Mouse (Mus musculus) limb, embryonic 15.5 days (tissue): Measurements from ENCODE around the gene Klhl36. TPM values are rescaled to one million over a fixed set of nuclear protein-coding genes. Genes with fewer than 3 reads are reported as not detected.
A peak's percentile ranks its signal among the peaks of the same experiment; 100 is the strongest.

Source experiments
- ATAC-seq: fragments of 200-750 bp; cut with Nextera tagmentation; 2 replicates; pipeline ENCODE4 v1.8.0; 2017; ENCODE audit warnings: low read depth, moderate TSS enrichment; ENCODE audit not compliant: insufficient number of reproducible peaks, low FRiP score, low TSS enrichment
- H3K27ac ChIP-seq: fragments of 300-500 bp; sonication (generic); 2 replicates; pipeline ENCODE4 v1.5.1; 2015; ENCODE audit warnings: moderate library complexity, mild to moderate bottlenecking, inconsistent platforms
- H3K27me3 ChIP-seq: fragments of 300-500 bp; sonication (generic); 2 replicates; pipeline ENCODE4 v1.6.1; 2015; ENCODE audit warnings: inconsistent platforms
- H3K36me3 ChIP-seq: fragments of 300-500 bp; sonication (generic); 2 replicates; pipeline ENCODE4 v1.6.1; 2015; ENCODE audit warnings: inconsistent platforms
- H3K4me1 ChIP-seq: fragments of 300-500 bp; sonication (generic); 2 replicates; pipeline ENCODE4 v1.6.1; 2015; ENCODE audit warnings: inconsistent platforms
- H3K4me2 ChIP-seq: fragments of 300-500 bp; sonication (generic); 2 replicates; pipeline ENCODE4 v1.6.1; 2015; ENCODE audit warnings: mild to moderate bottlenecking, inconsistent platforms
- H3K4me3 ChIP-seq: fragments of 300-500 bp; sonication (generic); 2 replicates; pipeline ENCODE4 v1.5.1; 2015; ENCODE audit warnings: mild to moderate bottlenecking, inconsistent platforms
- H3K9ac ChIP-seq: fragments of 300-500 bp; sonication (generic); 2 replicates; pipeline ENCODE4 v1.6.1; 2015; ENCODE audit warnings: inconsistent platforms
- H3K9me3 ChIP-seq: fragments of 300-500 bp; sonication (generic); 2 replicates; pipeline ENCODE4 v1.6.1; 2016; ENCODE audit warnings: inconsistent platforms
- WGBS: fragments of 180-500 bp; shearing (Covaris S2); methylation state at CpG from one replicate; pipeline ENCODE4 v1.1.7; 2015; 5-methylcytosine and 5-hydroxymethylcytosine counted together
- polyA plus RNA-seq: library from polyadenylated mRNA; unstranded; fragments of >200 nt; fragmentation: Nextera tagmentation; extraction: Ambion mirVana; gene quantifications from 2 replicates; pipeline ENCODE4 v1.2.1, GENCODE M21; 2015

Gene Klhl36
- polyA plus RNA-seq, 1 experiment from 2014 or later = 13.5 TPM

DNA sequence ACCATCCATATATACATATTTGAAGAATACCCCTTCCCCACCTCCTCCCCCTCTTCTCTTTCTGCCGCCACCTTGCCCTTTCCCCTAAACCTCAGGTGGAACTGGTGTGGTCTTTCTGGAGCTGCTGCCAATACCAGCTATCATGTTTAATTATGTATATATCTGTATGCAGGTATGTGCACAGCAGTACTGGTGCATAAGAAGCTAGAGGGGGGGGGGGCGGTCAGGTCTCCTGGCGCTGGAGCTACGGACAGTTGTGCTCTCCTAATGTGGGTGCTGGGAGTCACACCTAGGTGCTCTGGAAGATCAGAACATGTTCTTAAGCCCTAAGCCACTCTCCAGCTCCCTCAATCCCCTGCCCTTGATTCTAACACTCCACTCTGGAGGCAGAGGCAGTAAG, 35.0 kb downstream of the Klhl36 start:
- H3K4me3 ChIP-seq = no peak overlapping the region
- no peak overlapping the region for H3K27ac ChIP-seq
- 82% methylated on average over 4 of the region's 4 CpGs for WGBS
- no peaks in the 10 kb centered on the region for H3K4me1 ChIP-seq
- no peak overlapping the region for H3K9ac ChIP-seq
- no peak overlapping the region for H3K4me2 ChIP-seq
- H3K36me3 ChIP-seq = no peaks in the 10 kb centered on the region
- ATAC-seq = no peak
- no peaks in the 10 kb centered on the region for H3K9me3 ChIP-seq
- peaks cover 18% of the 10 kb centered on the region for H3K27me3 ChIP-seq

DNA sequence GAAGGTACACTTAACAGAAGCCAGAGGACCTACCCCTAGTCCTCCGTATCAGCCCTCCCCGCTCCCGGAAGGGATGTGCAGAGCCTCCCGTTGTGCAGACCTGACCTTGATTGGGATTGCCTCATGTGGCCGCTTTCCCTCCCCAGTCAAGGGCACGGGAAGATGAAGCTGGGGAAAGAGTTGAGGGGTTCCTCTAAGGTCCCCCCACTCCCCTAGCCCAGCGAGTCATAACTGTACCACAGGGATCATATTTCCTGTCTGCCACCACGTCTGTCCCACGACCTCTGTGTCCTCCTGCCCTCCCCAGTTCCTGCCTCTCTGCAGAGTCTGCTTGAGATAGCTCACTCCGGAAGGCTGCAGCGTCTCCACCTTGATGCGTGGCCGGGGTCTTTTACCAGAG, 35.9 kb downstream of the Klhl36 start:
- ATAC-seq = no peak
- no peak overlapping the region for H3K9ac ChIP-seq
- 22% methylated on average over 13 of the region's 13 CpGs for WGBS
- peaks cover 18% of the 10 kb centered on the region for H3K27me3 ChIP-seq
- no peak overlapping the region for H3K4me3 ChIP-seq
- no peak overlapping the region for H3K4me2 ChIP-seq
- no peak overlapping the region for H3K27ac ChIP-seq
- no peaks in the 10 kb centered on the region for H3K36me3 ChIP-seq
- H3K4me1 ChIP-seq = no peaks in the 10 kb centered on the region
- no peaks in the 10 kb centered on the region for H3K9me3 ChIP-seq

DNA sequence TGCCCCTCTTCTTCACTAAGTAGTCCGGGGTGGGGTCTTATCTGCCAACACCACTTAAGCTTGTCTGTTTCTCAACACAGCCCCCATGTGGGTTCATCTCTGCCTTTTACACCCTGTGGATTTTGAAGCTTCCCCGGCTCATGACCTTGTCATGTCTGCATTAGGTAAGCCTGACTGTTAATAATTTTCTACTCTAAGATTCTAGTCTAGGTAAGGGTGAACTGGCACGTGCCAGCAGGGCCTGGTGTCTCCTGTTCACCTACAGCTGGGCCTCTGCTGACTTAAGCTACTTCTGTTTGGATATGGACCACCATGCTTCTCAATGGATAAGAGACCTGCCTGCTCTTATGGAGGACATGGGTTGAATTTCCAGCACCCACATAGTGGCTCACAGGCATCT, 39.3 kb downstream of the Klhl36 start:
- Histone ChIP-seq H3K4me3 (no peak overlapping the region), H3K27me3 (peaks cover 18% of the 10 kb centered on the region), H3K9me3 (no peaks in the 10 kb centered on the region), H3K9ac (no peak overlapping the region), H3K36me3 (no peaks in the 10 kb centered on the region), H3K4me1 (no peaks in the 10 kb centered on the region), H3K4me2 (no peak overlapping the region), H3K27ac (no peak overlapping the region)
- WGBS = 77% methylated on average over 3 of the region's 3 CpGs
- no peak for ATAC-seq

DNA sequence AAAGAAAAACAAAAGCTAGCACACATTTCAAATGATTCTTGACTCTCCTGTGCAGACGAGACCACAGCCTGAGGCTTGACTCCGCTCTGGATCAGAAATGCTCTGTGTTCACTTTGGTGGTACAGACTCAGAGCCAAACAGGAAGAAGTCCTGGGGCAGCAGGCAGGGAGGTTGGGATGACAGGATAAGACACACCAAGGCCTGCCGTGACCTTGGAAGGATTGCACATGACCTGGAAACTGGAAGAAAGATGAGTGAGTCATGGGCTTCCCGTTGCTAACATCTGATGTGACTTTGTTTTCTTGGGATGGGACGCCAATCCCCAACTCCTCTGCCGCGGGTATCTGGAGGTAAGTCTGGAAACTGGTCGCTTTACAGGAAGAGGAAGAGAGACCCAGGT, 39.9 kb downstream of the Klhl36 start:
- peaks cover 17% of the 10 kb centered on the region for H3K27me3 ChIP-seq
- WGBS = 75% methylated on average over 8 of the region's 8 CpGs
- H3K9me3 ChIP-seq = no peaks in the 10 kb centered on the region
- ATAC-seq = no peak
- no peaks in the 10 kb centered on the region for H3K36me3 ChIP-seq
- H3K4me3 ChIP-seq = no peak overlapping the region
- H3K4me1 ChIP-seq = no peaks in the 10 kb centered on the region
- no peak overlapping the region for H3K4me2 ChIP-seq
- H3K27ac ChIP-seq = no peak overlapping the region
- no peak overlapping the region for H3K9ac ChIP-seq

DNA sequence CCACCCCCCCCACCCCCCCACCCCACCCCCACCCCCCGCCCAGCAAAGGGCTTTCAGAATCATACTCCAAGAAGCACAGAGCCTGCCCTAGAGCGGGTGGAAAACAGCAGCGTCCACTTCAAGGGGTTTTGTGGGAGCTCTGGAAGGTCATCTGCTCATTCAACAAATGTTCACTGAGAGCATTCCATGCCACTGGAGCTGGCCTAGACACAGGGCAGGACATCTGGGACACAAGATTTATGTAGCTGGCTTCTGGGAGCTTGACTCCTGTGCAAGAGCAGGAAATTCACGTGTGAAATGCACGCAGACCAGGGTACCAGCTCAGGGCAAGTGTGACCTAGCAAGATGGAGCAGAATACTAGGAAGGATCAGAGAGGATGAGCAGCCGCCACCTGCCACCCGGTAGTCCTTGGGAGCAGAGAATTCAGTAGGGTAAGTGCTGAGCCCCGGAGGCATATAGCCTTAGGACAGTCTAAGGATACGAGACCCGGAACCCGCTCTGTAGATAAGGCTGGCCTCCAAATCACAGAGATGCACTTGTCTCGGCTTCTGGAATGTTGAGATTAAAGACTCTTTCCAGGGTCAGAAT, 42.4 kb downstream of the Klhl36 start:
- WGBS = 45% methylated on average over 12 of the region's 12 CpGs
- Histone ChIP-seq H3K4me3 (no peak overlapping the region), H3K4me2 (no peak overlapping the region), H3K27me3 (no peaks in the 10 kb centered on the region; the same call in 1 of the 2 replicates), H3K4me1 (no peaks in the 10 kb centered on the region), H3K27ac (no peak overlapping the region), H3K36me3 (no peaks in the 10 kb centered on the region), H3K9ac (no peak overlapping the region), H3K9me3 (no peaks in the 10 kb centered on the region)
- no peak for ATAC-seq

DNA sequence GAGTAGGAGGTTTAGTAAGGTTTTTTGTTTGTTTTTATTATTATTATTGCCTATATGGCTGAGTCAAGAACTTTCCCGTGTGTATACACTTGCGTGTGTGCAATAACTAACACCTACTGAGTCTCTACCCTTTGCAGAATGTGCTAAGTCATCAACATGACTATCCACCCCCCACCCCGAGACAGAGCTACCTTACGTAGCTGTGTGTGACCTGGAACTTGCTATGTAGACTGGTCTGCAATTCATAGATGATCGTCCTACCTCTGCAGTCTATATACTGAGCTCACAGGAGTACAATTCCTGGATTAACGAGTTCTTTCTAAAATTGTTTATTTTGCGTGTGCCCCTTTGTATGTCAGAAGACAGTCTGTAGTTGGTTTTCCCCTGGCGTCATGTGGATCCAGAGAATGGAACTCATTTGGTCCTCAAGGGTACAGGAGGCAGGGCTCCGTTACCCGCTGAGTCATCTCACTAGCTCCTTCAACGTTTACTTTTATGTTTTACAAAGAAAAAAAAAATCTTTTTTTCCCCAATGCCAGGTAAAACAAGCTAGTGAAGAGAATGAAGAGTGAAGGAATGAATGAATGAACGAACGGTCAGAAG, 48.0 kb downstream of the Klhl36 start, which contains the start of gene Usp10:
Usp10 (plus strand) TSS at position 417 of the 603 bp plus-strand sequence.
- ATAC-seq = no peak
- Histone ChIP-seq H3K9me3 (no peaks in the 10 kb centered on the region), H3K27me3 (0 out of 2 replicates have a peak, but pooled peaks cover 3% of the 10 kb centered on the region), H3K4me3 (peak within 1 kb of the TSS; percentile 78), H3K36me3 (no peaks in the 10 kb centered on the region), H3K4me1 (peaks cover 35% of the 10 kb centered on the region), H3K9ac (peak within 1 kb of the TSS; percentile 85), H3K27ac (peak within 1 kb of the TSS; percentile 95), H3K4me2 (peak within 1 kb of the TSS; percentile 88)
- 23% methylated on average over 13 of the region's 13 CpGs for WGBS

DNA sequence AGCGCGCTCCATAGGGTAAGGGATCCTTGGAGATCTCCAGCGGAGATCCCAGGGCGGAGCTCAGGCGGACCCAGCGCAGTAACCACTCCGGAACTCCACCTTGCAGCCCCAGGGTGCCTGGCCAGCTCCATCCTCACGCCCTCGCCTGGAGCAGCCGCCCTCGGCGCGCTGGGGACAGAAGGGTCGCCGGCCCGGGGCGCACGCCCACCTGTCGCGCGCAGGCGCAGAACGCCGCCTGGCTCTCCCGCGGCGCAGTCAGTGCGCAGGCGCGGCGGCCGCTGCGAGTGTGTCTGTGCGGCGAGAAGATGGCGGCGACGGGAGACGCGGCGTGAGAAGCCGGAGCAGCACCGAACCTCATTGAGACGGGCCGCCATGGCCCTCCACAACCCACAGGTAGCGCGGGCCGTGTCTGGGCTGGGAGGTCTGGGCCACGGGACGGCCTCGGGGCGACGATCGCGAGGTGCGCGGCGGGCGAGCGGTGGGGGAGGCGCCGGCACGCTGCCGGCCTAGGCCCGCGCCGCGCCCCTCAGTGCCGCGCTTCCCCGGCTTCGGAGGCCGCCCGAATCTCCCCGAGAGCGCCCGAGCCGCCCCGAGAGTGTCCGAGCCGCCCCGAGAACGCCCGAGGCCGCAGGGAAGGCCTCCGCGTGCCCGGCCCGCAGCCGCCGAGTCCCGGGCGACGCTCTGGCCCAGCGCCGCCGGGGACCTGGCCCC, 48.6 kb downstream of the Klhl36 start, which contains the start of gene Gm20388:
Gm20388 (plus strand) TSS at position 295 of the 711 bp plus-strand sequence.
- H3K27ac ChIP-seq = peak within 1 kb of the TSS; percentile 95
- no peaks in the 10 kb centered on the region for H3K36me3 ChIP-seq
- H3K4me2 ChIP-seq = peak within 1 kb of the TSS; percentile 88
- H3K27me3 ChIP-seq = 0 out of 2 replicates have a peak, but pooled peaks cover 3% of the 10 kb centered on the region
- peaks cover 37% of the 10 kb centered on the region for H3K4me1 ChIP-seq
- H3K9ac ChIP-seq = peak within 1 kb of the TSS; percentile 85
- no peaks in the 10 kb centered on the region for H3K9me3 ChIP-seq
- under 1% methylated on average over 88 of the region's 97 CpGs for WGBS
- peak within 1 kb of the TSS; percentile 78 for H3K4me3 ChIP-seq
- ATAC-seq = peak; percentile 93

DNA sequence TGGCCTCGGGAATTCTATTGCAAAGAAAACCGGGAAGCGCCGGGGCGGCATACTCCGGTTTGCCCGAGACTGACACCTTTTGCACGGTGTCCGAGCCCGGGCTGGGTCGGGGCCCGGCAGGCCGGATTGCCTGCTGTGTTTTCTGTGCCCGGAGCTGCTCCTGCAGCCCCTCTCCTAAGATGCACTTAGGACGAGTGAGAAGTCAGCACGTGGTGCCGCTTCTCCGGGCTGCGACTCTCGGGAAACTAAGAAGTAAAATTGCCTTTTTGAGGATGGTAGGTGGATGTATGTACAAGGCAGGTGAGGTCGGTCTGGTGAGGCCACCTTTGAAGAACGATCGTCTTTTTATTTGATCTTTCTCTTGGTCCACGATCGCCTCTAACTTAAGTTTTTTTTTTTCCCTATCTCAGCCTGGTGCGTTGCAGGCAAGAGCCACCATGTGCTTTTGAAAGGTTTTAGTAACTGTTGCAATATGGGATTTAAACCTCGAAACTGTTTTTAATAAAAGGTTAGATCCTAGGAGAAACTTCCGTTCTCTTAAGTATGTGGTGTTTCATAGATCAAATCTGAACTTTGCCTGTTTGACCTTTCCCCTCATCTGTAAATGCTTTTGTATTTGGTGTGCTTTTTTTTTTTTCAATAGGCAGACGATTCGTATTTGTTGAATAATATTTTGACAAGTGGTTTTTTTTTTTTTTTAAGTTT, 49.3 kb downstream of the Klhl36 start:
- Histone ChIP-seq H3K4me3 (peak overlapping the region; percentile 78), H3K36me3 (no peaks in the 10 kb centered on the region), H3K27me3 (0 out of 2 replicates have a peak, but pooled peaks cover 3% of the 10 kb centered on the region), H3K27ac (peak overlapping the region; percentile 95), H3K4me1 (peaks cover 41% of the 10 kb centered on the region), H3K9ac (peak overlapping the region; percentile 85), H3K9me3 (no peaks in the 10 kb centered on the region), H3K4me2 (peak overlapping the region; percentile 88)
- WGBS = under 1% methylated on average over 30 of the region's 30 CpGs
- ATAC-seq = peak; percentile 61; the same call in 1 of the 2 replicates

DNA sequence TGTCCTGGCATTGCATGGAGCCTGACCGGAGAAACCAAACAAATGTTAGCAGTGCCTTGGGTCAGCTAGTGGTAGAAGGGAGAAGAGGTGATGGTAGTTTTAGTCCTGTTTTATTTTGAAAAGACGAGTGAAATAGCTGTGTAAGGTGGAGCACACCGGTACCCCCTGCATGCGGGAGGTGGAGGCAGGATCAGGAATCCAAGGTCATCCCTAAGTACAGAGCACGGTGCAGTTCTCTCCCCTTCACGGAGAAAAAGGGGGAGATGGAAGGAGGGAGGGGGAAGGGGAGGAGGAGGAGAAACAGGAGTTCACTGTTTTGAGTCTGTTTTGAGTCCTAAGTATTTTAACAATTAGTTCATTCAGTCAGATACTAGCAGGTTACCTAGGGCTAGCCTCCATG, 50.6 kb downstream of the Klhl36 start:
- Histone ChIP-seq H3K27ac (no peak overlapping the region), H3K4me2 (peak overlapping the region; percentile 88; the same call in 1 of the 2 replicates), H3K9ac (no peak overlapping the region), H3K36me3 (no peaks in the 10 kb centered on the region), H3K4me1 (peaks cover 50% of the 10 kb centered on the region), H3K9me3 (no peaks in the 10 kb centered on the region), H3K4me3 (no peak overlapping the region), H3K27me3 (0 out of 2 replicates have a peak, but pooled peaks cover 3% of the 10 kb centered on the region)
- no peak for ATAC-seq
- 65% methylated on average over 6 of the region's 6 CpGs for WGBS

DNA sequence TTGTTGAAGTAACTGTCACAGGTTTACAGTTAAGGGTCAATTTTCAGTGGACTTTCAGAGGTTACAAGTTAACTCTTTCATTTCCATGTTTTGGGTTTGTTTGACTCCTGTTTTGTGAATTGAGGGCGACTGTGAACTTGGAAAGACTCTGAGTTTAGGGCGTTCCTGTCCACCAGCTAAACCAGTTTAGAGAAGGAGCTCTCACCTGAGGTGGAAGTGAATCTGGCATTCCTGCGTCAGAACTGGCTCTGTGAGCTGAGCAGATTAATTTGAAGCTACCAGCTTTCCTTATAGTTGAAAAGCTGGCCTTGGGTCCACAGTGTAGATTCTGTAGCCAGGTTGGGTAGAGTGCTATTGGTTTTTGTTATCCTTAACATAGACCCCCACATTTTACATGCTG, 51.1 kb downstream of the Klhl36 start:
- ATAC-seq = no peak
- H3K4me2 ChIP-seq = no peak overlapping the region
- no peak overlapping the region for H3K4me3 ChIP-seq
- no peaks in the 10 kb centered on the region for H3K9me3 ChIP-seq
- no peak overlapping the region for H3K9ac ChIP-seq
- peaks cover 51% of the 10 kb centered on the region for H3K4me1 ChIP-seq
- 0 out of 2 replicates have a peak, but pooled peaks cover 3% of the 10 kb centered on the region for H3K27me3 ChIP-seq
- H3K27ac ChIP-seq = no peak overlapping the region
- WGBS = 65% methylated on average over 3 of the region's 3 CpGs
- no peaks in the 10 kb centered on the region; the same call in 1 of the 2 replicates for H3K36me3 ChIP-seq

DNA sequence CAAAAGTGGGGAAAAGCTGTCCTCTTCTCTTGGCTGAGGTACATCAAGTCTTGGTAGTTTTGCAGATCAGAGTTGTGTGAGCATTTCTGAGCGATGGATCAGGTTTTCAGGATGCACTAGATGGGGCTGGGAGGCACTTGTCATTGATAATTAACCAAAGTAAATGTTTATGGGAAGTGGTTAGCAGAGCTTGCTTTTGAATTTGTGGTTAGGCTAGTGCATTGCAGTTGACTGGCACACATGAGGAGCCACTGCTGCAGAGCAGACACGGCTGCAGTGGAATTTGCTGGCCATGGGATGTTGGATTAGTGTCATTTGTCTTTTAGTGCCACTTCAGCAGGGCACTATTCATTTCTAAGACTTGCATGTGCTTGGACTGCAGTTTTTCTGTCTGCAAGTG, 52.1 kb downstream of the Klhl36 start:
- Histone ChIP-seq H3K27ac (no peak overlapping the region), H3K4me3 (no peak overlapping the region), H3K4me1 (peaks cover 51% of the 10 kb centered on the region), H3K9me3 (no peaks in the 10 kb centered on the region), H3K9ac (no peak overlapping the region), H3K4me2 (no peak overlapping the region), H3K36me3 (no peaks in the 10 kb centered on the region; the same call in 1 of the 2 replicates), H3K27me3 (0 out of 2 replicates have a peak, but pooled peaks cover 3% of the 10 kb centered on the region)
- no peak for ATAC-seq
- WGBS = 42% methylated on average over 2 of the region's 2 CpGs
